Mouse (Mus musculus) cerebellum, adult (tissue): ENCODE results near the gene Gm14409.
"Not testable (repeated sequence)": the region's sequence is repeated elsewhere in the genome, so short reads cannot be mapped to it uniquely, and the experiment has no call there.

ENCODE experiments used
- ATAC-seq: cut with Nextera tagmentation; 2 replicates; pipeline ENCODE4 v1.9.2; 2017; ENCODE audit warnings: mild to moderate bottlenecking, moderate library complexity, mixed read lengths; ENCODE audit not compliant: insufficient number of reproducible peaks, low FRiP score, low TSS enrichment

The Gm14409 gene

DNA sequence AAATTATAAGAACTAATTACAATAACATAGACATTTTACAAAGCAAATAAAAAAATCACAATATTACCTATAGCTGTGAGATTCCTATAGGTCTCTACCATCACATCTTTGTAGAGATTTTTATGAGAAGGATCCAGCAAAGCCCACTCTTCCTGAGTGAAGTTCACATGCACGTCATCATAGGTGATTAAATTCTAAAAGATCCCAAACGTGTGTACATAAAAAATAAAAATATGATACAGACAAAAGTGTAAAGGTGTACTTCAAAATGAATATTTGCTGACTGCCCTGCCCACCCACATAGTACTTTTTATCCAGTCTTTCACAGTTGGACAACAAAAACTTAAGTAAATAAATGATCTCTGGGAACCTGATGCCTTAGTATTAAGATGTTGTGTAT lies at the start of gene Gm14409:
Gene Gm14409 (minus strand): TSS at position 101 of the 400 bp plus-strand sequence.
- not testable (repeated sequence) for ATAC-seq

GRCm38 (mm10) chr2:177309627-177310026 lies 42.8 kb upstream of the Gm14409 start:
- not testable (repeated sequence) for ATAC-seq

DNA sequence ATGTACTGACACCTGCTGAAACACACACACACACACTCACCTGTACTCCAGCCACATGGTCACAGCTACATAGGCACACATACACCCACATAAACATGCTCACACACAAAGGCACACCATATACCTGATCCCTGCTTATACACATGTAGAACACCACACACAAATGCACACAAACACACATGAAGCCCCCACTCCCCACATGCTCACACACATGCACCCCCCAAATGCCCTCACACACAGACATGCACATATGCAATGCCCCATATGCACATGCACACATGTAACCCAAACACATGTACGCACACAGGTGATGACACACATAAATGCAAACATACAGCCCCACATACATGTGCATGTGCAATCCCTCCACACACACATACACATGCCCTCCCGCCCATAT lies 38.1 kb upstream of the Gm14409 start:
- ATAC-seq, result not testable (repeated sequence)

GRCm38 (mm10) chr2:177283701-177284100 lies 16.9 kb upstream of the Gm14409 start:
- ATAC-seq, result not testable (repeated sequence)

GRCm38 (mm10) chr2:177277754-177278153 lies 10.9 kb upstream of the Gm14409 start:
- not testable (repeated sequence) for ATAC-seq

DNA sequence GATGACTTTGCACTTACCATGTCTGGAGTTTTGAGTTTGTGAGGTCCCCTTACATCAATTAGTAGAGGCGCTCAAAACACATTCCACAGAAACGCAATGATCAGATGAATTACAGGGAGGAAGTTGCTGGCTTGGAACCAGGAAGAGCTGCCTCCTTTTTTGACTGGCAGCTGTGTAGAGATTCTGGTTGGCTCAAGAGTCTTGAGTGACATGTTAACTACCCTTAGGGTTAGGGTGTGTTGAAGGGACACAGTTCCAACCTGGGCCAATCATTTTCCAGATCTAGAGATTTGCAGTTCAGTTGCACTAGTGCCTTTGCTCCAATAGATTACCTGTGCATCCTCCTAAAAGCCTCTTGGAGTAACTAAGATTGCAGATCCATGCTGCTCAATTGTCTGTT lies 5.4 kb upstream of the Gm14409 start:
- not testable (repeated sequence) for ATAC-seq

DNA sequence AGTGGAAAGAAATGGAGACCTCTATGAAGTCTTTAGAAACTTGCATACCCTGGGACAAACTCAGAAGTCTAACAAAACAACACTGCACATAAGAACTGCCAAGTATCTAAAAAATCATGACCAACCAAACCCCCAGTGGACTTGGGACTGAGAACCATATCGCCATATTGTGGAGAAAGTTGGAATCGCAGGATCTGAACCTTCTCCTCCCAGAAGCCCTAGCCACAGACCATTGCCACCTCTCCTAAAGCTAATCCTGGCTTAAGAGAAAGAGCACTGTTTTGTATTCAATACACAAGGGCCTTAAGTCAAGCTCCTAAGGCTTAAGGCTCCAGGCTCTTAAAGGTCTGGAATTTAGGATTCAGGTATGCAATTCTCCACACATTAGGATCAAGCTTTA lies 19.4 kb downstream of the Gm14409 start:
- ATAC-seq, result not testable (repeated sequence)

DNA sequence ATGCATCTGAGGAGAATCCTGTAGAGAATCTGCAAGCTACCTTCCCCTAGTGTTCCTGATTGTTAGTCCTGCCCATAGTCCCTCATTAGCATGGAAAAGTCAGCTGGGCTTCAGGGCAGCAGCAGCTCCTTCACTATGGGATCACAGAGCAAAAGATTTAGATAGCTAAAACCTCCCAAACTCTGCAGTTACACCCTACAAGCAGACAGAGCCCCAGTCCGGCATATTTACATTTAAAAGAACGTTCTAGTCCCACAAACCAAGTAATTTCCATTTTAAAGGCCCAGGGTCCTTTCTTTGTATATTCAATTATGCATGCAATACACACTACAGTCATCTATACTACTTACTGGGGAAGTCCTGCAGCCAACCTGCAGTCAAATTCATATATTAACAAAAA lies 36.4 kb downstream of the Gm14409 start:
- ATAC-seq, result not testable (repeated sequence)
